Mouse (Mus musculus) lung, embryonic 14.5 days (tissue): ENCODE measurements around the gene Cyct. TPM values are rescaled to one million over a fixed set of nuclear protein-coding genes. Genes with fewer than 3 reads are reported as not detected.

ENCODE experiments used
- ATAC-seq: fragments of 200-750 bp; cut with Nextera tagmentation; 2 replicates; pipeline ENCODE4 v1.8.0; 2017; ENCODE audit warnings: mild to moderate bottlenecking, moderate TSS enrichment, moderate library complexity; ENCODE audit not compliant: insufficient read depth
- DNase-seq: peaks from one replicate; pipeline ENCODE4 v3.0.0-alpha.2; 2015
- H3K27ac ChIP-seq: fragments of 300-500 bp; sonication (generic); 2 replicates; pipeline ENCODE4 v1.5.1; 2014; ENCODE audit warnings: low read depth, mild to moderate bottlenecking, moderate library complexity
- H3K27me3 ChIP-seq: fragments of 300-500 bp; sonication (generic); 2 replicates; pipeline ENCODE4 v1.6.1; 2014; ENCODE audit warnings: low read length, control low read depth; ENCODE audit not compliant: insufficient read depth
- H3K36me3 ChIP-seq: fragments of 300-500 bp; sonication (generic); 2 replicates; pipeline ENCODE4 v1.6.1; 2014; ENCODE audit warnings: control low read depth; ENCODE audit not compliant: insufficient read depth
- H3K4me1 ChIP-seq: fragments of 300-500 bp; sonication (generic); 2 replicates; pipeline ENCODE4 v1.6.1; 2014; ENCODE audit warnings: antibody characterized with exemption, control low read depth; ENCODE audit not compliant: insufficient read depth
- H3K4me2 ChIP-seq: fragments of 300-500 bp; sonication (generic); 2 replicates; pipeline ENCODE4 v1.6.1; 2014; ENCODE audit warnings: mild to moderate bottlenecking
- H3K4me3 ChIP-seq: fragments of 300-500 bp; sonication (generic); 2 replicates; pipeline ENCODE4 v1.5.1; 2014; ENCODE audit warnings: low read depth, low read length
- H3K9ac ChIP-seq: fragments of 300-500 bp; sonication (generic); 2 replicates; pipeline ENCODE4 v1.6.1; 2014
- H3K9me3 ChIP-seq: fragments of 300-500 bp; sonication (generic); 2 replicates; pipeline ENCODE4 v1.6.1; 2016; ENCODE audit warnings: low read depth, low read length, control low read depth
- CTCF ChIP-seq: IDR thresholded peaks from 2 replicates; pipeline ENCODE4 v1.5.1; 2016; ENCODE audit warnings: antibody characterized with exemption, low read depth
- WGBS: fragments of 180-500 bp; shearing (Covaris S2); extraction: QIAGEN DNeasy Blood & Tissue Kit; methylation state at CpG from one replicate; pipeline ENCODE4 v1.1.7; 2014; 5-methylcytosine and 5-hydroxymethylcytosine counted together
- microRNA-seq: library from miRNA; unstranded; fragments of <30 nt; microRNA quantifications from one replicate; pipeline ENCODE4, GENCODE M21; 2016; ENCODE audit warnings: borderline number of aligned reads
- polyA plus RNA-seq: library from polyadenylated mRNA; unstranded; fragments of >200 nt; fragmentation: Nextera tagmentation; extraction: Ambion mirVana; gene quantifications from 2 replicates; pipeline ENCODE4 v1.2.1, GENCODE M21; 2014

Gene Cyct
- polyA plus RNA-seq, 1 experiment from 2014 or later, result not detected

DNA sequence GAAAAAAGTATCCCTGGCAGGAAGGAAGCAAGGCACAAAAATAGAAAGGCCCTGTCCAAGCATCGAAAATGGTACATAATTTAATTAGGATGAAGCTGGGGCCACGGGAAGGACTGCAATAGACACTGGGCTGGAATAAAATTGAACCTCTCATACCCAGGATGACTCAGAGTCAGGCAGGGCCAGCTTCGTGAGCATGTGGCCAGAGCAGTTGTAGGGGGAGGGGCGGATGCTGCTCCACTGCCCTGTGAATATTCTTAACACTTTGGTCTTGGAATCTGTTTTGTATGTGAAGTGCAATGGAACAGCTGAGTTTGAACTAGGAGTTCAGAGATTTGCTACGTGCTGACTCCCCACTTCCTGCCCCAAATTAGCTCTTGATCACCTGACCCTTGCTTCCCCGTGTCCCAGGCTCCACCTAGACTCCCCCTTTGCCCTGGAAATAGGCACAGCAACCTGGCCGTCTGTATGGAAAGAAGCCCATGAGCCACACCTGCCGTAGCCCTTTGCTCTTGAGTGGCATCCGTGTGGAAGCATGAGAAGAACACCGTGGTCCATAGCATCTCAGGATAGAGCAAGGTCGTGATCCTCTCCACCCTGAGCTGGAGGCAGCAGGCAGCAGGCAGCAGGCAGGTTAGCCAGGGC lies 28.0 kb downstream of the Cyct start:
- Histone ChIP-seq H3K9me3 (no peaks in the 10 kb centered on the region), H3K27me3 (no peaks in the 10 kb centered on the region), H3K27ac (no peak overlapping the region), H3K4me1 (no peaks in the 10 kb centered on the region), H3K4me3 (no peak overlapping the region), H3K36me3 (no peaks in the 10 kb centered on the region), H3K4me2 (no peak overlapping the region), H3K9ac (no peak overlapping the region)
- no peak for ATAC-seq
- WGBS, result 57% methylated on average over 11 of the region's 11 CpGs
- no peak for DNase-seq
- TF ChIP-seq CTCF, result no peak

GRCm38 (mm10) chr2:76330081-76330480 lies 30.2 kb downstream of the Cyct start:
- Histone ChIP-seq H3K4me2 (no peak overlapping the region), H3K9me3 (no peaks in the 10 kb centered on the region), H3K27ac (no peak overlapping the region), H3K4me3 (no peak overlapping the region), H3K27me3 (no peaks in the 10 kb centered on the region), H3K9ac (no peak overlapping the region), H3K36me3 (no peaks in the 10 kb centered on the region), H3K4me1 (no peaks in the 10 kb centered on the region)
- 78% methylated on average over 5 of the region's 5 CpGs for WGBS
- DNase-seq (no peak), ATAC-seq (no peak)
- TF ChIP-seq CTCF, result no peak

DNA sequence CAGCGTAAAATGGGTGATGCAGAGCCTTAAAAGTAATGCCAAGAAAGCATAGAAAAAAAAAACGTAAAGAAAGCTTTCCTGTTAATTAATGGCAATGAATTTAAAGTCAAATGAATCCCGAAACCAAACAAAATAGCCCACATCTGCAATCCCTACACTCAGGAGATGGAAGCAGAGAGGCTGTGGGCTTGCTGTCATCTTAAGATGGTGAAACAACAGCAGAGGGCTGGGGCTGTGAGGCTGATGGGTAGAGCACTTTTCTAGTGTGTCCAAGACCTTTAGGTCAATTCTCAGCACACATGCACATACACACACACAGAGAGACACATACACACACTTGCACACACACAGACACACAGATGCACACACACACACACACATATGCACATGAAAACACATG lies 34.1 kb downstream of the Cyct start:
- DNase-seq (no peak), ATAC-seq (no peak)
- Histone ChIP-seq H3K4me1 (no peaks in the 10 kb centered on the region), H3K9me3 (no peaks in the 10 kb centered on the region), H3K4me2 (no peak overlapping the region), H3K9ac (no peak overlapping the region), H3K27ac (no peak overlapping the region), H3K27me3 (no peaks in the 10 kb centered on the region), H3K36me3 (no peaks in the 10 kb centered on the region), H3K4me3 (no peak overlapping the region)
- TF ChIP-seq CTCF, result no peak
- 79% methylated on average over 3 of the region's 3 CpGs for WGBS

DNA sequence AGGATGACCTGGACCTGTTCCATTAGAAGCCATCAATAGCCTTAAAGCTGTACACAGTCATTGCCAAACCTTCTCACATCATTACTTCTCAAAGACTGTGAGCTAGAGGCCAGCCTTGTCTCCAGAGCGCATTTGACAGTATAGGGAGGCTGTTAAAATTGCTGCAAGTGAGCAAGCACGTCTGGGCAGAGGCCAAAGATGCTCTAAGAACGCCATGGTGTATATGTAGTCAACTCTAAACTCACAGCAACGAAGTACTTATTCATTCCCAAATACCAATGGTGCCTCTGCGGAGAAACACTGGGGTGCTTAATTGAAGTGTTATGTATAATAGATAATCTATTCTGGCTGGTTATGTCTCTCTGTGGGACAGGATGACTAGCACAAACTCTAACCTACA lies 35.8 kb downstream of the Cyct start:
- Histone ChIP-seq H3K27me3 (no peaks in the 10 kb centered on the region), H3K27ac (no peak overlapping the region), H3K36me3 (no peaks in the 10 kb centered on the region), H3K9ac (no peak overlapping the region), H3K4me3 (no peak overlapping the region), H3K4me2 (no peak overlapping the region), H3K9me3 (no peaks in the 10 kb centered on the region), H3K4me1 (no peaks in the 10 kb centered on the region)
- WGBS, result 78% methylated on average over 5 of the region's 5 CpGs
- TF ChIP-seq CTCF, result no peak
- DNase-seq, result no peak
- ATAC-seq, result no peak

- Histone ChIP-seq H3K27me3 (no peaks in the 10 kb centered on the region), H3K4me1 (no peaks in the 10 kb centered on the region), H3K27ac (no peak overlapping the region), H3K9me3 (no peaks in the 10 kb centered on the region), H3K4me2 (no peak overlapping the region), H3K4me3 (no peak overlapping the region), H3K36me3 (no peaks in the 10 kb centered on the region), H3K9ac (no peak overlapping the region)
- ATAC-seq (no peak), DNase-seq (no peak)
- no peak for TF ChIP-seq CTCF
- 78% methylated on average over 21 of the region's 21 CpGs for WGBS
These were observed 36.9 kb downstream of the Cyct start for GRCm38 (mm10) chr2:76323185-76323875.

- TF ChIP-seq CTCF, result no peak
- Histone ChIP-seq H3K9ac (no peak overlapping the region), H3K27ac (no peak overlapping the region), H3K36me3 (no peaks in the 10 kb centered on the region), H3K4me1 (no peaks in the 10 kb centered on the region), H3K4me2 (no peak overlapping the region), H3K9me3 (no peaks in the 10 kb centered on the region), H3K4me3 (no peak overlapping the region), H3K27me3 (no peaks in the 10 kb centered on the region)
- WGBS, result 88% methylated on average over 6 of the region's 6 CpGs
- no peak for ATAC-seq
- no peak for DNase-seq
These were observed 39.9 kb downstream of the Cyct start for GRCm38 (mm10) chr2:76320336-76320735.

GRCm38 (mm10) chr2:76319231-76319630 lies 41.0 kb downstream of the Cyct start:
- Histone ChIP-seq H3K27me3 (no peaks in the 10 kb centered on the region), H3K9ac (no peak overlapping the region), H3K4me1 (no peaks in the 10 kb centered on the region), H3K4me2 (no peak overlapping the region), H3K9me3 (no peaks in the 10 kb centered on the region), H3K36me3 (no peaks in the 10 kb centered on the region), H3K4me3 (no peak overlapping the region), H3K27ac (no peak overlapping the region)
- WGBS, result 79% methylated on average over 6 of the region's 6 CpGs
- TF ChIP-seq CTCF, result no peak
- DNase-seq (no peak), ATAC-seq (no peak)

Small RNAs within 50 kb of the gene (microRNA-seq; reads per million reads assigned to microRNA genes)
- gene Gm44337, result not detected

Other genes starting within 250 kb of the Cyct start
- 0.28 TPM in 1 of 2 replicates, not detected in the other for gene Pde11a, start 21.7 kb downstream of the Cyct start, polyA plus RNA-seq
- 15.1 and 16.2 TPM in 2 replicates for gene Rbm45, start 9.5 kb upstream of the Cyct start, polyA plus RNA-seq
- gene Osbpl6, start 46.1 kb upstream of the Cyct start, polyA plus RNA-seq, result 17.3 and 17.6 TPM in 2 replicates